Mouse (Mus musculus): Measurements from ENCODE around the gene Sugp1.

DNA sequence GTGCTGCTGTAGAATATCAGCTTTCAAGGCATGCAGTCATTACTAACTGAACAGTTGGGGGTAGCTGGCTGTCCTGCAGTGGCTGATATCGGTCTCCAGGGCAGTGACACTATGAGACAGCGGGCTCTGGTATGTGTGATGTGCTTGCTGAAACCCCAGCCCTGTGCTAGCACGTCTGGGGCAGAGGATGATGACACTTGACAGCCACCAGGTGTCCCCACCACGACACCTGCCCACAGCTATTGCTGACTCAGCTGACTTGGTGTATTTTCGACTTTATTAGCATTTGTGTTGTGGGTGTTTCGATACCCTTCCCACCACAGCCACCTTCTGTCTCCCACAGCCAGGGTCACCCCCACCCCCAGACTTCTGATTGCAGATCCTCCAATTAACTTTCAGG lies 61.9 kb downstream of the Sugp1 start:
- TF ChIP-seq POLR2A (IDR thresholded peaks at IDR 0.05; ENCODE audit: borderline replicate concordance, extremely low read depth, low read depth, low read length) (no peak), CTCF (IDR thresholded peaks at IDR 0.05; ENCODE audit: insufficient read depth, low read length) (peak; percentile 78)
